Mouse (Mus musculus) liver, adult 2 months (tissue): ENCODE measurements around the gene Cdkal1. TPM values are rescaled to one million over a fixed set of nuclear protein-coding genes. Genes with fewer than 3 reads are reported as not detected.
A peak's percentile ranks its signal among the peaks of the same experiment; 100 is the strongest.

ENCODE experiments used
- DNase-seq: peaks from one replicate; pipeline ENCODE4 v3.0.0-alpha.2; 2011; ENCODE audit warnings: low read depth, low spot score; ENCODE audit errors: extremely low read depth
- H3K27ac ChIP-seq: fragments of 200-500 bp; replicated peaks from 2 replicates; pipeline ENCODE4 v1.5.1; 2012; ENCODE audit warnings: low read depth, mild to moderate bottlenecking, control low read depth, inconsistent platforms, low read length; ENCODE audit not compliant: insufficient read depth
- H3K27me3 ChIP-seq: fragments of 200-500 bp; 2 replicates; pipeline ENCODE4 v1.6.1; 2012; ENCODE audit warnings: mild to moderate bottlenecking, moderate library complexity, low read length, inconsistent platforms; ENCODE audit not compliant: control insufficient read depth, insufficient read depth
- H3K36me3 ChIP-seq: fragments of 200-500 bp; 2 replicates; pipeline ENCODE4 v1.6.1; 2012; ENCODE audit warnings: low read length, inconsistent platforms; ENCODE audit not compliant: control insufficient read depth, insufficient read depth
- H3K4me1 ChIP-seq: fragments of 200-500 bp; 2 replicates; pipeline ENCODE4 v1.6.1; 2011; ENCODE audit warnings: low read length; ENCODE audit not compliant: control insufficient read depth, insufficient read depth
- H3K4me3 ChIP-seq: fragments of 200-500 bp; 2 replicates; pipeline ENCODE4 v1.5.1; 2011; ENCODE audit warnings: low read depth, mild to moderate bottlenecking, control low read depth, low read length, moderate library complexity; ENCODE audit not compliant: insufficient read depth
- H3K79me2 ChIP-seq: fragments of 200-500 bp; 2 replicates; pipeline ENCODE4 v1.6.1; 2012; ENCODE audit warnings: inconsistent platforms, mild to moderate bottlenecking, low read length, moderate library complexity; ENCODE audit not compliant: control insufficient read depth, insufficient read depth
- H3K9ac ChIP-seq: fragments of 200-500 bp; 2 replicates; pipeline ENCODE4 v1.6.1; 2012; ENCODE audit warnings: low read depth, mild to moderate bottlenecking, control low read depth, inconsistent platforms, low read length
- CTCF ChIP-seq: fragments of 200-500 bp; IDR thresholded peaks from 2 replicates; pipeline ENCODE4 v1.5.1; 2011; ENCODE audit warnings: low read depth, low read length, control low read depth
- POLR2A ChIP-seq: fragments of 200-500 bp; IDR thresholded peaks from 2 replicates; pipeline ENCODE4 v1.6.1; 2011; ENCODE audit warnings: low read length, control low read depth; ENCODE audit not compliant: insufficient read depth; ENCODE audit errors: extremely low read depth
- WGBS: fragments of 180-500 bp; shearing (Covaris S2); methylation state at CpG from one replicate; pipeline ENCODE4 v1.1.7; 2018; 5-methylcytosine and 5-hydroxymethylcytosine counted together
- polyA plus RNA-seq: library from polyadenylated mRNA; depleted of rRNA; stranded (reverse); fragments of >200 nt; gene quantifications from 2 replicates; pipeline ENCODE4 v1.2.3, GENCODE M21; 2012
- total RNA-seq: library from RNA; depleted of rRNA; stranded (reverse); fragments of >200 nt; gene quantifications from 2 replicates; pipeline ENCODE4 v1.2.3, GENCODE M21; 2014

Cdkal1 gene
- total and polyA plus RNA-seq, 2 experiments = 1.7 to 13.6 TPM

DNA sequence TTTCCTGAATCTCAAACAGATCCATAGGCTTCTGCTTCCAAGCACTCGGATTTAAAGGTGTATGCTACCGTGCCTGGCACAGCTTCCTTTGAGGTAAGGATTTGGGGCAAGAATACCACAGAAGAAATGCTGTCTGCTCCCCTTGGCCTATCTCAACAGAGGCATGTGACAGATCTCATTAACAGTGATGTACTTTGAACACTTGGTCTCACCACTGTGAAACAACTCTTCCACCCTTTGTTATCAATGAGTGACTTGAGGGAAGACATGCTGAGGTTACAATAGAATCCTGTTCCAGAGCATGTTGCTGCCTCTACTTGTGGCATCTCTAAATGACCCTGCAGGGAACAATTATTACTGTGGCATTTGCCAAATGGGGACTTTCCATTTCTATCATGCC lies 4.6 kb upstream of the Cdkal1 start:
- TF ChIP-seq POLR2A (no peak), CTCF (no peak)
- Histone ChIP-seq H3K36me3 (no peaks in the 10 kb centered on the region), H3K9ac (no peak overlapping the region), H3K27ac (no peak overlapping the region), H3K4me3 (no peak overlapping the region), H3K27me3 (no peaks in the 10 kb centered on the region), H3K4me1 (no peaks in the 10 kb centered on the region; the same call in 1 of the 2 replicates), H3K79me2 (no peaks in the 10 kb centered on the region)
- DNase-seq = no peak
- 61% methylated on average over 2 of the region's 2 CpGs for WGBS

DNA sequence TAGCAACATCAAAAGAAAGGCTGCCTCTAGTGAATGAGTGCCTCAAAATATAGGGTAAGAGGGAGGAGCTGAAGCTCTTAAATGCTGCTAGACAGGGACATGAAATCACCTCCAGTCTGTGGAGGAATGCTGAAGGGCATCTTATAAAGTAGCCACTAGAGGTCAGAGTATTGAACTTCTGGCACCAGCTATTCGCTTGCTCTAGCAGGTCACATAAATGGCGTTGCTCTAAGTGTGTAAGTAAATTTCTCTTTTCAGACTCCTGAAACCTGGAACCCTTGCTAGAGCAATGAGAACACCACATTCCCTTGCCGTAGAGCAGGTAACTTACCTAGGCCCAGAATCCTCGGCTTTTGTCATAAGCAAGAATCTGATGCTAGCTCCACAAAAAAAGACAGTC lies 2.0 kb upstream of the Cdkal1 start:
- H3K27ac ChIP-seq = no peak overlapping the region
- no peaks in the 10 kb centered on the region; the same call in 1 of the 2 replicates for H3K4me1 ChIP-seq
- DNase-seq = peak; percentile 75
- TF ChIP-seq POLR2A (no peak), CTCF (peak; percentile 37; the same call in 1 of the 2 replicates)
- H3K79me2 ChIP-seq = no peaks in the 10 kb centered on the region
- H3K4me3 ChIP-seq = no peak overlapping the region
- no peak overlapping the region for H3K9ac ChIP-seq
- no peaks in the 10 kb centered on the region for H3K36me3 ChIP-seq
- WGBS = 15% methylated on average over 4 of the region's 4 CpGs
- H3K27me3 ChIP-seq = no peaks in the 10 kb centered on the region

DNA sequence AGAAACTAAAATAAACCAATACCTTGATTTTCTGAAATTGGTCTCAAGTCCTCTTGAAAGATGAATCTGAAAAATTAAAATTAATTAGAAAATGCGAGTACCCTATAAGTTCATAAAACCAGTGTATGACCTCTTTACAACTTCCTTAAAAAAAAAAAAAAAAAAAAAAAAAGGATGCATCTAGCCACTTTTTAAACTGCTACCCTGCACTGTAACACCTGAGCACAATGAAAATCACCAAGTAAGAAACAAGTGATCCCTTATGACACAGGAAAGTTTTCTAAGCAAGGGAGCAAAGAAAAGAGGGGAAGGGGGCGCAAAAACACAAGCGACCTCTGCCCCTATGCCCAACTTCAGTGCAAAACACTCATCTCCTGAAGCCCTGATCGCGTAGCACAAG lies 598 bp downstream of the Cdkal1 start:
- no peaks in the 10 kb centered on the region; the same call in 1 of the 2 replicates for H3K4me1 ChIP-seq
- H3K4me3 ChIP-seq = peak overlapping the region; percentile 69
- WGBS = 1% methylated on average over 5 of the region's 5 CpGs
- H3K36me3 ChIP-seq = peaks cover 7% of the 10 kb centered on the region
- no peaks in the 10 kb centered on the region for H3K27me3 ChIP-seq
- peak overlapping the region; percentile 71 for H3K9ac ChIP-seq
- H3K79me2 ChIP-seq = no peaks in the 10 kb centered on the region
- no peak for TF ChIP-seq POLR2A
- TF ChIP-seq CTCF = no peak
- DNase-seq = no peak
- peak overlapping the region; percentile 79 for H3K27ac ChIP-seq

DNA sequence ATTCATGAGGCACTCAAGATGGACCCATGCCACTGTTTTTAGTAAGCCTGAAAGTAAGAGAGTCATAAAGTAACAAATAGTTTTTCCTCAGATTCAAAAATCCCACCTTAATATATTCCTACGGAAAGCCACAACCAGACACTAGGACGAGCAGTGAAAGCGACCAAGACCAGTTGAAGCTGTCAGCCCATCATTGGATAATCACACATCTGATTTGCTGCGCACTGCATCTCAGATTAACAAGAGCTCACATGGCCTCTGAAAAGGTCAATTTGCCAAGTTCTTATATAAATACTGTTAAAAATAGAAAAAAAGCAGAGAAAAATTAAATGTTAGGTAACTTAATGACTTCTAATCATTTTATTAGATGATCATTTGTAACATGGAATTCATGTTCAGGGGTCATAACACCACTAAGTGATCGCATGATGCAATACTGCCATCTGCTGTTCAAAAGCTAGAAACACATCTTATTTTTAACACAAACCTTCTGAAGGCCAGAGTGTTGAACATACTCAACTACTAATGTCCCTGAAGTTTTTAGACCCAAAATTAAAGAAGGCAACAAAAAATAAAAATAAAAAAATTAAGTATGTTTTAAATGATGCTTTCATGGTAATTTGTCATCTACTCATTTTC lies 16.9 kb downstream of the Cdkal1 start:
- DNase-seq = peak; percentile 39
- WGBS = 58% methylated on average over 5 of the region's 5 CpGs

DNA sequence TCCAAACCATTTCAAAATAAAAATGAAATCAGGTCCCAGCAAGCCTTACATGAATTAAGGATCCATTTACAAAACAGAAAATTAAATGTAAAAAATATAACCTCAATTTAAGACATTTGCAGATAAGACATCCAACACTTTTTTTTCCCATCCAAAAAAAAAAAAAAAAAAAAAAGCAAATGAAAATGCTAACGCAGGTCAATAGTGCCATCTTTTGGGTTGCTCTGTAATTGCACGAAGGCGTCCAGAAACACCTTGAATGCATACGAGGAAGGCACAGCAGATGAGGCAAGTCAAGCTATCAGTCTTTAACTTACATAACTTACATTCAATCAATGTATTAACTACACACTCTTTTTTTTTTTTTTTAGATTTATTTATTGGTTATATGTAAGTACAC lies 20.3 kb downstream of the Cdkal1 start:
- WGBS = 17% methylated on average over 4 of the region's 4 CpGs
- peak; percentile 35 for DNase-seq
- H3K4me1 ChIP-seq = no peaks in the 10 kb centered on the region
- H3K9ac ChIP-seq = no peak overlapping the region
- H3K27ac ChIP-seq = no peak overlapping the region
- H3K79me2 ChIP-seq = no peaks in the 10 kb centered on the region
- no peak for TF ChIP-seq POLR2A
- peak; percentile 44 for TF ChIP-seq CTCF
- no peaks in the 10 kb centered on the region for H3K27me3 ChIP-seq
- H3K4me3 ChIP-seq = no peak overlapping the region
- H3K36me3 ChIP-seq = peaks cover 7% of the 10 kb centered on the region

More for the DNA sequence above, 16.9 kb downstream of the Cdkal1 start:
- H3K27ac ChIP-seq = no peak overlapping the region
- H3K79me2 ChIP-seq = no peaks in the 10 kb centered on the region
- no peaks in the 10 kb centered on the region for H3K4me1 ChIP-seq
- TF ChIP-seq POLR2A (no peak), CTCF (peak; percentile 28; the same call in 1 of the 2 replicates)
- peaks cover 12% of the 10 kb centered on the region for H3K36me3 ChIP-seq
- H3K9ac ChIP-seq = no peak overlapping the region
- no peak overlapping the region for H3K4me3 ChIP-seq
- no peaks in the 10 kb centered on the region for H3K27me3 ChIP-seq

DNA sequence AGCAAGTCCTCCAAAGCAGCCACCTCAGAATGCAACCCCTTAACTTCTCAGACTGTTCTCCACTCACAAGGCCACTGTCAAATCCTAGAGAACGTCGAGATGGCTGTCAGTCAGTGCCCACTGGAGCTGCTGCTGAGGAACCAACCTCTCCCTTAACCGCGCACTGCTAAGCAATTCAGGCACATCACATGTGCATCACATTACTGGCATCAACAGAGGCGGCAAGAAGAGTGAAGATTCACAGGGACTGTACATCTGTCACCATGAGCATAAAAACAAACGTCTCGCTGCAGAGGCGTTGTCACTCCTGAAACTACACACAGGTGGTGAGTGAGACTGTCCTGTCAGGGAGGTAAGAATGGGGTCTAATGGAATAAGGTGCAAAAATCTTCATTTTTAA lies 21.7 kb downstream of the Cdkal1 start:
- H3K9ac ChIP-seq = no peak overlapping the region
- H3K36me3 ChIP-seq = peaks cover 7% of the 10 kb centered on the region
- no peak overlapping the region for H3K4me3 ChIP-seq
- TF ChIP-seq POLR2A (no peak), CTCF (no peak)
- H3K27ac ChIP-seq = no peak overlapping the region
- H3K4me1 ChIP-seq = no peaks in the 10 kb centered on the region
- H3K27me3 ChIP-seq = no peaks in the 10 kb centered on the region
- 92% methylated on average over 8 of the region's 8 CpGs for WGBS
- no peaks in the 10 kb centered on the region; the same call in 1 of the 2 replicates for H3K79me2 ChIP-seq
- DNase-seq = no peak
